Mouse (Mus musculus) urinary bladder, postnatal 36 days (tissue): Measurements from ENCODE around the gene Prdm16.
A peak's percentile ranks its signal among the peaks of the same experiment; 100 is the strongest.

ENCODE experiments used
- DNase-seq, 2 experiments: peaks; one replicate each; pipeline ENCODE4 v3.0.0; 2022; ENCODE audit warnings: low spot score in 2 of 2, mixed read lengths in 1 of 2

Prdm16 gene

GRCm38 (mm10) chr4:154636721-154637311 is at the start of gene Prdm16:
TSS of gene Prdm16 (minus strand) at chr4:154636873.
- peak; percentile 23 for DNase-seq

GRCm38 (mm10) chr4:154683068-154683752 is 46.5 kb upstream of the Prdm16 start:
- DNase-seq: no peak

- DNase-seq: no peak
Measured at GRCm38 (mm10) chr4:154682311-154682710, 45.6 kb upstream of the Prdm16 start.

GRCm38 (mm10) chr4:154675441-154676000 is 38.8 kb upstream of the Prdm16 start:
- no peak for DNase-seq

- no peak for DNase-seq
Measured at GRCm38 (mm10) chr4:154674966-154675365, 38.3 kb upstream of the Prdm16 start.

GRCm38 (mm10) chr4:154674541-154674940 is 37.9 kb upstream of the Prdm16 start:
- peak; percentile 39 to 59 for DNase-seq

- no peak for DNase-seq
Measured at GRCm38 (mm10) chr4:154673986-154674385, 37.3 kb upstream of the Prdm16 start.

GRCm38 (mm10) chr4:154672027-154672426 is 35.4 kb upstream of the Prdm16 start:
- no peak for DNase-seq

GRCm38 (mm10) chr4:154671232-154671912 is 34.7 kb upstream of the Prdm16 start:
- no peak for DNase-seq

GRCm38 (mm10) chr4:154667767-154668166 is 31.1 kb upstream of the Prdm16 start, which contains the start of gene Actrt2:
TSS of gene Actrt2 (minus strand) at chr4:154667867.
- no peak for DNase-seq

GRCm38 (mm10) chr4:154662681-154663215 is 26.1 kb upstream of the Prdm16 start:
- peak in 1 of 2 experiments; percentile 40 for DNase-seq

GRCm38 (mm10) chr4:154661256-154661655 is 24.6 kb upstream of the Prdm16 start:
- no peak for DNase-seq

- no peak for DNase-seq
Measured at GRCm38 (mm10) chr4:154660025-154660424, 23.4 kb upstream of the Prdm16 start.

GRCm38 (mm10) chr4:154655134-154655910 is 18.6 kb upstream of the Prdm16 start:
- DNase-seq: peak in 1 of 2 experiments; percentile 56

- no peak for DNase-seq
Measured at GRCm38 (mm10) chr4:154652494-154652893, 15.8 kb upstream of the Prdm16 start.

- DNase-seq: peak in 1 of 2 experiments; percentile 61
Measured at GRCm38 (mm10) chr4:154649083-154649747, 12.5 kb upstream of the Prdm16 start.

- DNase-seq: no peak
Measured at GRCm38 (mm10) chr4:154642496-154642895, 5.8 kb upstream of the Prdm16 start.

GRCm38 (mm10) chr4:154641296-154642110 is 4.8 kb upstream of the Prdm16 start:
- DNase-seq: no peak

GRCm38 (mm10) chr4:154640443-154641295 is 4.0 kb upstream of the Prdm16 start:
- DNase-seq: no peak
